Mouse (Mus musculus) R1 (cell line): ENCODE results near the gene Dgki.
A peak's percentile ranks its signal among the peaks of the same experiment; 100 is the strongest.

Experiments used
- DNase-seq: peaks from one replicate; pipeline ENCODE4 v3.0.0-alpha.2; 2018; ENCODE audit warnings: low read depth, low spot score

The Dgki gene

GRCm38 (mm10) chr6:37011597-37011996 is 288.4 kb downstream of the Dgki start:
- no peak for DNase-seq

- no peak for DNase-seq
Observed at GRCm38 (mm10) chr6:37007573-37007972, 292.4 kb downstream of the Dgki start.

- DNase-seq: no peak
Observed at GRCm38 (mm10) chr6:37004914-37005313, 295.1 kb downstream of the Dgki start.

- DNase-seq: no peak
Observed at GRCm38 (mm10) chr6:37003235-37003634, 296.7 kb downstream of the Dgki start.

- no peak for DNase-seq
Observed at GRCm38 (mm10) chr6:36998942-36999341, 301.0 kb downstream of the Dgki start.

GRCm38 (mm10) chr6:36994329-36994728 is 305.7 kb downstream of the Dgki start:
- no peak for DNase-seq

GRCm38 (mm10) chr6:36990186-36990585 is 309.8 kb downstream of the Dgki start:
- DNase-seq: no peak

GRCm38 (mm10) chr6:36988800-36989199 is 311.2 kb downstream of the Dgki start:
- DNase-seq: no peak

- DNase-seq: no peak
Observed at GRCm38 (mm10) chr6:36981646-36982045, 318.3 kb downstream of the Dgki start.

- no peak for DNase-seq
Observed at GRCm38 (mm10) chr6:36980475-36980874, 319.5 kb downstream of the Dgki start.

GRCm38 (mm10) chr6:36978176-36978575 is 321.8 kb downstream of the Dgki start:
- DNase-seq: no peak

- DNase-seq: no peak
Observed at GRCm38 (mm10) chr6:36973096-36973495, 326.9 kb downstream of the Dgki start.

- DNase-seq: no peak
Observed at GRCm38 (mm10) chr6:36972494-36972893, 327.5 kb downstream of the Dgki start.

- no peak for DNase-seq
Observed at GRCm38 (mm10) chr6:36969249-36969885, 330.6 kb downstream of the Dgki start.

GRCm38 (mm10) chr6:36960658-36961057 is 339.3 kb downstream of the Dgki start:
- no peak for DNase-seq

GRCm38 (mm10) chr6:36955293-36955692 is 344.7 kb downstream of the Dgki start:
- peak; percentile 66 for DNase-seq

GRCm38 (mm10) chr6:36950648-36951047 is 349.3 kb downstream of the Dgki start:
- no peak for DNase-seq

- no peak for DNase-seq
Observed at GRCm38 (mm10) chr6:36947861-36948260, 352.1 kb downstream of the Dgki start.

- DNase-seq: no peak
Observed at GRCm38 (mm10) chr6:36937527-36937926, 362.5 kb downstream of the Dgki start.

- DNase-seq: no peak
Observed at GRCm38 (mm10) chr6:36936816-36937215, 363.2 kb downstream of the Dgki start.

GRCm38 (mm10) chr6:36931473-36931872 is 368.5 kb downstream of the Dgki start:
- no peak for DNase-seq

GRCm38 (mm10) chr6:36929781-36930180 is 370.2 kb downstream of the Dgki start:
- DNase-seq: no peak

GRCm38 (mm10) chr6:36926455-36926854 is 373.5 kb downstream of the Dgki start:
- DNase-seq: no peak

GRCm38 (mm10) chr6:36922006-36922405 is 378.0 kb downstream of the Dgki start:
- no peak for DNase-seq
